Mouse (Mus musculus) liver, adult 2 months (tissue): Measurements from ENCODE around the gene Krt28. TPM values are rescaled to one million over a fixed set of nuclear protein-coding genes. Genes with fewer than 3 reads are reported as not detected.

Experiments used
- DNase-seq: peaks from one replicate; pipeline ENCODE4 v3.0.0-alpha.2; 2011; ENCODE audit warnings: low read depth, low spot score; ENCODE audit errors: extremely low read depth
- H3K27ac ChIP-seq: fragments of 200-500 bp; replicated peaks from 2 replicates; pipeline ENCODE4 v1.5.1; 2012; ENCODE audit warnings: low read depth, mild to moderate bottlenecking, control low read depth, inconsistent platforms, low read length; ENCODE audit not compliant: insufficient read depth
- H3K27me3 ChIP-seq: fragments of 200-500 bp; 2 replicates; pipeline ENCODE4 v1.6.1; 2012; ENCODE audit warnings: mild to moderate bottlenecking, moderate library complexity, low read length, inconsistent platforms; ENCODE audit not compliant: control insufficient read depth, insufficient read depth
- H3K36me3 ChIP-seq: fragments of 200-500 bp; 2 replicates; pipeline ENCODE4 v1.6.1; 2012; ENCODE audit warnings: low read length, inconsistent platforms; ENCODE audit not compliant: control insufficient read depth, insufficient read depth
- H3K4me1 ChIP-seq: fragments of 200-500 bp; 2 replicates; pipeline ENCODE4 v1.6.1; 2011; ENCODE audit warnings: low read length; ENCODE audit not compliant: control insufficient read depth, insufficient read depth
- H3K4me3 ChIP-seq: fragments of 200-500 bp; 2 replicates; pipeline ENCODE4 v1.5.1; 2011; ENCODE audit warnings: low read depth, mild to moderate bottlenecking, control low read depth, low read length, moderate library complexity; ENCODE audit not compliant: insufficient read depth
- H3K79me2 ChIP-seq: fragments of 200-500 bp; 2 replicates; pipeline ENCODE4 v1.6.1; 2012; ENCODE audit warnings: inconsistent platforms, mild to moderate bottlenecking, low read length, moderate library complexity; ENCODE audit not compliant: control insufficient read depth, insufficient read depth
- H3K9ac ChIP-seq: fragments of 200-500 bp; 2 replicates; pipeline ENCODE4 v1.6.1; 2012; ENCODE audit warnings: low read depth, mild to moderate bottlenecking, control low read depth, inconsistent platforms, low read length
- CTCF ChIP-seq: fragments of 200-500 bp; IDR thresholded peaks from 2 replicates; pipeline ENCODE4 v1.5.1; 2011; ENCODE audit warnings: low read depth, low read length, control low read depth
- POLR2A ChIP-seq: fragments of 200-500 bp; IDR thresholded peaks from 2 replicates; pipeline ENCODE4 v1.6.1; 2011; ENCODE audit warnings: low read length, control low read depth; ENCODE audit not compliant: insufficient read depth; ENCODE audit errors: extremely low read depth
- WGBS: fragments of 180-500 bp; shearing (Covaris S2); methylation state at CpG from one replicate; pipeline ENCODE4 v1.1.7; 2018; 5-methylcytosine and 5-hydroxymethylcytosine counted together
- polyA plus RNA-seq: library from polyadenylated mRNA; depleted of rRNA; stranded (reverse); fragments of >200 nt; gene quantifications from 2 replicates; pipeline ENCODE4 v1.2.3, GENCODE M21; 2012
- total RNA-seq: library from RNA; depleted of rRNA; stranded (reverse); fragments of >200 nt; gene quantifications from 2 replicates; pipeline ENCODE4 v1.2.3, GENCODE M21; 2014

Krt28 gene
- total and polyA plus RNA-seq, 2 experiments = not detected

DNA sequence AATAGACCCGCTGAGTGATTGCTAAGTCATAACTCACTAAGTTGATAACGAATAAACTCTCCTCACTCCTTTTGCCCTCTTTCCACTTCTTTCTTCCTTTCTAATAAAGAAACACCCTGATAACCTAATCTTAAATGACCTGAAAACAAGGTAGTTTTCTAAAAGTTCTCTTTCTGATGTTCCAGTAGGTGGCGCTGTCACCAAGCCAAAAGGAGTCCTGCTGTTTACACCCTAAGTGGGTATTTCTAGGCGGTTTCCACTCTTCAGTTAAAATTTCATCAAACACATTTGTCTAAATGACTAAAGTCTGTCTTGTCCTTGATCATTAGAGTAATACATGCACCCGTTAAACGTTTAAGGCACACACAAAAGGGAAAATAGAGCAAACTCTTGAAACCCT, 38.5 kb upstream of the Krt28 start:
- WGBS = 15% methylated on average over 6 of the region's 6 CpGs
- Histone ChIP-seq H3K9ac (no peak overlapping the region), H3K27me3 (peaks cover 2% of the 10 kb centered on the region; the same call in 1 of the 2 replicates), H3K4me1 (no peaks in the 10 kb centered on the region), H3K4me3 (no peak overlapping the region), H3K27ac (no peak overlapping the region), H3K79me2 (no peaks in the 10 kb centered on the region), H3K36me3 (no peaks in the 10 kb centered on the region)
- DNase-seq = peak; percentile 44
- TF ChIP-seq CTCF = no peak
- TF ChIP-seq POLR2A = no peak

GRCm38 (mm10) chr11:99406186-99406585, 31.5 kb upstream of the Krt28 start:
- 63% methylated on average over 10 of the region's 10 CpGs for WGBS
- TF ChIP-seq CTCF = no peak
- no peak for TF ChIP-seq POLR2A
- H3K27ac ChIP-seq = no peak overlapping the region
- DNase-seq = no peak
- H3K9ac ChIP-seq = no peak overlapping the region
- H3K36me3 ChIP-seq = no peaks in the 10 kb centered on the region
- H3K79me2 ChIP-seq = no peaks in the 10 kb centered on the region
- peaks cover 5% of the 10 kb centered on the region; the same call in 1 of the 2 replicates for H3K27me3 ChIP-seq
- H3K4me1 ChIP-seq = no peaks in the 10 kb centered on the region
- H3K4me3 ChIP-seq = no peak overlapping the region

DNA sequence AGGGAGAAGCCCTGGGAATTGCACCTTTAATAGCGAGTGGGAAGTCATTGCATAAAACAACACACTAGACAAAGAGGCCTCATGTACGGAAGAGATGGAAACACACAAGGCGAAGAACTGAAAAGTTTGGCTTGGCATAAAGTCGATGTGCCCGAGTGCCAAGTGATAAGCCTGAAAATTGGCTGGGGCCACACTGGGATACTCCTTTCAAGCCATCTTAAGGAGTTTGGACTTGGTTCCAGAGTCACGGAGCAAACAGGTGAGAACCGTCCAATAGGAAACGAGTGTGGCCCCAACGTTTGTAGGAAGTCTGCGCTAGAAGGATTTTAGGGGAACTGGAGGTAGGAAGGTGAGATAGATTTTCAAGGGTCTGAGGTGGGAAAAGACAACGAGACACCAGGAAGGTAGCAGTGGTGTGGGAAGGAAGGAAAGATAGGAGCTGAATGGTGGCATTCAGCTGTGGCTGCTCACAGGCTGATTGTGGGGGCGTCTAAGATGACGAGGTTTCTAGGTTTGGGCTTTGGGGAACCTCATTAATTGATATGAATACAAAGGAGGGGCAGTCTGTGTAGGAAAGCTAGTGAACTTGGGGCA, 25.4 kb upstream of the Krt28 start:
- TF ChIP-seq POLR2A = no peak
- no peak for TF ChIP-seq CTCF
- Histone ChIP-seq H3K9ac (no peak overlapping the region), H3K4me1 (no peaks in the 10 kb centered on the region), H3K27ac (no peak overlapping the region), H3K27me3 (peaks cover 8% of the 10 kb centered on the region; the same call in 1 of the 2 replicates), H3K36me3 (no peaks in the 10 kb centered on the region), H3K79me2 (no peaks in the 10 kb centered on the region), H3K4me3 (no peak overlapping the region)
- 83% methylated on average over 13 of the region's 13 CpGs for WGBS
- DNase-seq = no peak

GRCm38 (mm10) chr11:99398832-99399231, 24.1 kb upstream of the Krt28 start:
- DNase-seq = no peak
- 54% methylated on average over 8 of the region's 8 CpGs for WGBS
- Histone ChIP-seq H3K4me1 (no peaks in the 10 kb centered on the region), H3K4me3 (no peak overlapping the region), H3K27me3 (peaks cover 8% of the 10 kb centered on the region; the same call in 1 of the 2 replicates), H3K79me2 (no peaks in the 10 kb centered on the region), H3K27ac (no peak overlapping the region), H3K36me3 (no peaks in the 10 kb centered on the region), H3K9ac (no peak overlapping the region)
- TF ChIP-seq CTCF = no peak
- no peak for TF ChIP-seq POLR2A

- Histone ChIP-seq H3K9ac (no peak overlapping the region), H3K27me3 (peaks cover 8% of the 10 kb centered on the region; the same call in 1 of the 2 replicates), H3K36me3 (no peaks in the 10 kb centered on the region), H3K4me1 (no peaks in the 10 kb centered on the region), H3K79me2 (no peaks in the 10 kb centered on the region), H3K27ac (no peak overlapping the region), H3K4me3 (no peak overlapping the region)
- no peak for TF ChIP-seq CTCF
- TF ChIP-seq POLR2A = no peak
- DNase-seq = no peak
- WGBS = 70% methylated on average over 3 of the region's 3 CpGs
Observed at GRCm38 (mm10) chr11:99398084-99398483, 23.4 kb upstream of the Krt28 start.

DNA sequence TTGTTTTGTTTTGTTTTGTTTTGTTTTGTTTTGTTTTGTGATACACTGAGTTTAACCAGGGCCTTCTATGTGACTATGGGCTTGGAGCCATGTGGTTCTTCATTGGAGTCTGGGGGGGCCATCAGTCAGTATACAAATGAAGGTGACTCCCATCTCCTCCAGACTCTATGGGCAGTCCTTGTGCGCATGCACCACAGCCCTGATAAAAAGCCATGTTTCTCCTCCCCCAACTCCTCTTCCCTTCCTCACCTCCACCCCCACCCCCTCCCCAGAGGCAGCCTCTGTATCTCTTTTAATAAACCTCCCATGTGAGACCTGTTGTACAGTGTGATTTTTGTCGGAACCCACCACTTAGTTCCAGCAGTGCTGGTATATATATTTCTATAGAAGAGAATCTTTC, 22.0 kb upstream of the Krt28 start:
- H3K36me3 ChIP-seq = no peaks in the 10 kb centered on the region
- no peaks in the 10 kb centered on the region for H3K4me1 ChIP-seq
- H3K27ac ChIP-seq = no peak overlapping the region
- TF ChIP-seq POLR2A (no peak), CTCF (no peak)
- no peak overlapping the region for H3K9ac ChIP-seq
- H3K79me2 ChIP-seq = no peaks in the 10 kb centered on the region
- H3K4me3 ChIP-seq = no peak overlapping the region
- DNase-seq = no peak
- 85% methylated on average over 2 of the region's 2 CpGs for WGBS
- peaks cover 6% of the 10 kb centered on the region; the same call in 1 of the 2 replicates for H3K27me3 ChIP-seq
